Mouse (Mus musculus) hindbrain, embryonic 16.5 days (tissue): Measurements from ENCODE around the gene Tpsg1. TPM values are rescaled to one million over a fixed set of nuclear protein-coding genes. Genes with fewer than 3 reads are reported as not detected.

Experiments
- polyA plus RNA-seq: library from polyadenylated mRNA; unstranded; fragments of >200 nt; fragmentation: Nextera tagmentation; extraction: Ambion mirVana; gene quantifications from 2 replicates; pipeline ENCODE4 v1.2.1, GENCODE M21; 2015

Gene Tpsg1
- polyA plus RNA-seq, 1 experiment from 2014 or later, result 0.43 TPM

Other genes starting within 250 kb of the Tpsg1 start
- 0.49 TPM in 1 of 2 replicates, not detected in the other for gene Ptx4, start 248.5 kb upstream of the Tpsg1 start, polyA plus RNA-seq
- gene Clcn7, start 235.9 kb upstream of the Tpsg1 start, polyA plus RNA-seq, result 28.9 and 34.3 TPM in 2 replicates
- gene Ccdc154, start 206.8 kb upstream of the Tpsg1 start, polyA plus RNA-seq, result not detected in 2 replicates
- not detected in 2 replicates for gene Gm38655, start 193.8 kb upstream of the Tpsg1 start, polyA plus RNA-seq
- gene BC003965, start 184.7 kb upstream of the Tpsg1 start, polyA plus RNA-seq, result 33.8 and 34.1 TPM in 2 replicates
- gene Unkl, start 180.9 kb upstream of the Tpsg1 start, polyA plus RNA-seq, result 16.0 and 17.6 TPM in 2 replicates
- gene Gnptg, start 129.1 kb upstream of the Tpsg1 start, polyA plus RNA-seq, result 110 and 114 TPM in 2 replicates
- gene Tsr3, start 129.1 kb upstream of the Tpsg1 start, polyA plus RNA-seq, result 57.4 and 58.2 TPM in 2 replicates
- 23.4 and 26.0 TPM in 2 replicates for gene Baiap3, start 112.9 kb upstream of the Tpsg1 start, polyA plus RNA-seq
- gene Ube2i, start 94.7 kb upstream of the Tpsg1 start, polyA plus RNA-seq, result 409 and 435 TPM in 2 replicates
- gene Prss34, start 70.9 kb upstream of the Tpsg1 start, polyA plus RNA-seq, result not detected in 2 replicates
- not detected in 2 replicates for gene Prss28, start 60.6 kb upstream of the Tpsg1 start, polyA plus RNA-seq
- not detected in 2 replicates for gene Prss29, start 50.6 kb upstream of the Tpsg1 start, polyA plus RNA-seq
- not detected in 2 replicates for gene Tpsab1, start 23.7 kb upstream of the Tpsg1 start, polyA plus RNA-seq
- gene Tpsb2, start 3.0 kb upstream of the Tpsg1 start, polyA plus RNA-seq, result 0.19 and 2.1 TPM in 2 replicates
- gene Cacna1h, start 64.5 kb downstream of the Tpsg1 start, polyA plus RNA-seq, result 5.9 and 6.2 TPM in 2 replicates
- gene Tekt4, start 85.3 kb downstream of the Tpsg1 start, polyA plus RNA-seq, result 1.4 and 1.9 TPM in 2 replicates
- gene Sstr5, start 128.0 kb downstream of the Tpsg1 start, polyA plus RNA-seq, result 1.0 TPM in 2 replicates
- gene Sox8, start 201.4 kb downstream of the Tpsg1 start, polyA plus RNA-seq, result 24.2 and 25.1 TPM in 2 replicates
- gene Lmf1, start 209.8 kb downstream of the Tpsg1 start, polyA plus RNA-seq, result 27.7 and 28.2 TPM in 2 replicates